Mouse (Mus musculus) Patski (cell line): ENCODE results near the gene Lgals2. TPM values are rescaled to one million over a fixed set of nuclear protein-coding genes. Genes with fewer than 3 reads are reported as not detected.

Experiments
- ATAC-seq: fragments of 100-300 bp; one replicate; pipeline ENCODE4 v1.8.0; 2021
- CTCF ChIA-PET: fragments of 350-600 bp; sonication (Branson Sonifier 250); formaldehyde crosslinking; loops from one replicate; lab custom pipeline; 2022; ENCODE audit warnings: inconsistent platforms; lab: Charles Lee
- POLR2A ChIA-PET: fragments of 350-600 bp; sonication (Branson Sonifier 250); formaldehyde crosslinking; loops from one replicate; lab custom pipeline; 2022; ENCODE audit warnings: antibody characterized with exemption, inconsistent platforms; lab: Charles Lee
- DNase-seq: peaks from one replicate; pipeline ENCODE4 v3.0.0-alpha.2; 2011; ENCODE audit warnings: low read depth, low spot score
- H3K27me3 ChIP-seq: fragments of 371-371 bp; one replicate; pipeline ENCODE4 v1.5.1; 2021
- CTCF ChIP-seq: fragments of 100-300 bp; IDR thresholded peaks from one replicate; pipeline ENCODE4 v1.5.1; 2021
- in situ Hi-C: fragments of 300-500 bp; cut with MboI; formaldehyde crosslinking; loops from 3 replicates; pipeline ENCODE4 v1.11.1; 2018; ENCODE audit warnings: low pct_unique_long_range_greater_than_20kb, mixed read lengths
- polyA plus RNA-seq: library from polyadenylated mRNA; unstranded; gene quantifications from one replicate; pipeline ENCODE4 v1.2.3, GENCODE M21; 2021

The Lgals2 gene
- polyA plus RNA-seq, 1 experiment from 2014 or later = 0.90 TPM

- ATAC-seq = no peak
- ChIA-PET POLR2A (interaction anchor here (0.6 to 2.7 kb wide), 3 partner anchors 13 to 38 kb away, joined by 3 to 27 read pairs (median 5); partner anchors contain the start of gene Gga1), CTCF (interaction anchor here (1.1 to 15.7 kb wide), 3 partner anchors 9 to 23 kb away, joined by 3 to 144 read pairs (median 4); no protein-coding TSS in a partner anchor)
- DNase-seq = no peak
- H3K27me3 ChIP-seq = no peaks in the 10 kb centered on the region
- in situ Hi-C loops = no loop called here
- no peak for TF ChIP-seq CTCF
Measured at GRCm38 (mm10) chr15:78845867-78846266, 9.5 kb downstream of the Lgals2 start.

DNA sequence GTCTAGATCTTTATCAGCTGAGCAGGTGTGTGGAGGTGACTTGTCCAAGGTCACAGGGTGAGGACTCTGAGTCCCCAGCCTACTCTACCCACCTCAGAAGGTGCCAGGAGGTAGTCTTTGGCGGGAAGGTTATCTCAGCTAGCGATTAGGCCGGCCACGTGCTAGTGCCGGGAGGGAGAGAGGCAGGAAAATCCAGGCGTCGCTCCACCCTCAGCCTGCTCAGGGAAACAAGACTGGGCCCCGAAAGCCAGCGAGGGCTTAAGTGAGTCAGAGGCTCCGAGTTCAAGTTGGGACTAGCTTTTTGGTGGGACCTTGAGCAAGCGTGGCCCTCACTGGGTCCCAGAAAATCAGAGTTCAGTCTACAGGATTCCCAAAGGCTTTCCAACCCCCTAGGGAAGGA lies 10.0 kb downstream of the Lgals2 start:
- no peak for DNase-seq
- ATAC-seq = no peak
- TF ChIP-seq CTCF = no peak
- in situ Hi-C loops = no loop called here
- H3K27me3 ChIP-seq = no peaks in the 10 kb centered on the region
- POLR2A ChIA-PET = interaction anchor here (0.6 to 2.7 kb wide), 6 partner anchors 12 to 43 kb away, joined by 3 to 27 read pairs (median 3); partner anchors contain the start of genes Card10 and Gga1
- CTCF ChIA-PET = interaction anchor here (0.9 to 15.7 kb wide), 4 partner anchors 9 to 24 kb away, joined by 3 to 144 read pairs (median 4); no protein-coding TSS in a partner anchor

DNA sequence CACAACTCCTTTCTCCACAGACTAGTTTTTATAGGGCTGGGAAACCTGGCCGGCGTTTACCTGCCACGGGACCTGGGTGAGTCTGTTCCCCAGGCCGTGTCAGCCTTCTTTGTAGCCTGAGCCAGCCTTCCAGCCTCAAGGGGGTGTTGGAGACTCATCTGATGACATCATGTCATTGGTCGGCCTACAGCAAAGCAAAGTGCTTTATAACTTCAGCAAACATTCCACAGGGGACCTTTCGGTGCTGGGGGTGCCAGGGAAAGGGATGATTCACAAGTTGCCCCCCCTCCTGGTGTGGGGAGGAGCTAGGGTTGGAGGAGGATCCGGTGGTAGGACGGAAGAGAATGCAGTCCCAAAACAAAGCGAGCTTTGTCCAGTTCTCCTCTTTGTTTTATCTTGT lies 10.5 kb downstream of the Lgals2 start:
- DNase-seq (peak; percentile 94), ATAC-seq (peak; percentile 44)
- no peaks in the 10 kb centered on the region for H3K27me3 ChIP-seq
- in situ Hi-C loops = no loop called here
- ChIA-PET CTCF (interaction anchor here (0.9 to 15.7 kb wide), 4 partner anchors 8 to 24 kb away, joined by 3 to 144 read pairs (median 4); no protein-coding TSS in a partner anchor), POLR2A (interaction anchor here (0.8 to 2.7 kb wide), 6 partner anchors 12 to 42 kb away, joined by 3 to 27 read pairs (median 3); partner anchors contain the start of gene Card10)
- TF ChIP-seq CTCF = no peak

- in situ Hi-C loops = no loop called here
- no peaks in the 10 kb centered on the region for H3K27me3 ChIP-seq
- ATAC-seq (no peak), DNase-seq (no peak)
- ChIA-PET CTCF (interaction anchor here (15.7 kb wide), 1 partner anchor 15 kb away, joined by 144 read pairs; no protein-coding TSS in a partner anchor), POLR2A (interaction anchor here (1.3 to 2.7 kb wide), 2 partner anchors 11 to 17 kb away, joined by 4 to 27 read pairs; no protein-coding TSS in a partner anchor)
- no peak for TF ChIP-seq CTCF
Measured at GRCm38 (mm10) chr15:78843581-78844469, 11.5 kb downstream of the Lgals2 start.

DNA sequence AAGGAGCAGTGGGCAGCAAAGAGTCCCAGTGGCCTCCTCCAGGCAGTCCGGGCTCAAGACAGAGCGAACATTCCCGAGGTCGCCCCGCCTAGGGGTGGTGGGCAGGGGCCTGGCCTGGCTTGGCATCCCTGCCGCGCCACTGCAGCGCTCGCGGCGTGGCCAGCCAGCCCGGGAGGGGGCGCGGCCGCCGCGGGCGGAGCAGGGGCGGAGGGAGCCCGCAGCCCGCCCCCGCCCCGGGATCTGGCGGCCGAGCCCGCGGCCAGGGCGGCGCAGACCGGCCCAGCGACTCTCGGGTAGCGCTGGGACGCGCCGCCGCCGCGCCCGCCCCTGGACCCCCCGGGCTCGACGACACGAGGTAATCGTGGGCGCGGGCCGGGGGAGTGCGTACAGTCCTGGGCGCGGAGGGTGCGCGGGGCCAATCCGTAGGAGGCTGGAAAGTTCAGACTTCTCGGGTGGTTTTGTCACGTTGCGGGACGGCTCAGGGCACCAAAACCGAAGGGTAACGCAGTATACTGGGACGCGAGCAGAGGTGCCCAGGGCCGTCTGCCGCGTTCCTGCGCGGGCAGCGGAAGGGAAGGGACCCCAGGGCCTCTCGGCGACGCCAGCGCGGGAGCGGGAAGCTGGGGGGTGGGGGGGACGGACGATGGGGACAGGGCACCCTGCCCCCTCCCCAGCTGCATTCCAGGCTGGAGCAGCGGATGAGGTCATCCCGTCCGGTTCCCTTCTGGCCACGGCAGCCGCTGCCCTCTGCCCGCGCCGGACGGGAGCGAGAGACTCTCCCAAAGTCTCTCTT lies 12.8 kb downstream of the Lgals2 start, which contains the start of gene Cdc42ep1:
TSS of gene Cdc42ep1 (plus strand) at position 254 of the 793 bp plus-strand sequence.
- POLR2A ChIA-PET = interaction anchor here (3.0 kb wide), 1 partner anchor 10 kb away, joined by 12 read pairs; no protein-coding TSS in a partner anchor
- no peak for TF ChIP-seq CTCF
- in situ Hi-C loops = no loop called here
- no peaks in the 10 kb centered on the region for H3K27me3 ChIP-seq
- ATAC-seq (peak; percentile 45), DNase-seq (no peak)
- CTCF ChIA-PET = no interaction called here

DNA sequence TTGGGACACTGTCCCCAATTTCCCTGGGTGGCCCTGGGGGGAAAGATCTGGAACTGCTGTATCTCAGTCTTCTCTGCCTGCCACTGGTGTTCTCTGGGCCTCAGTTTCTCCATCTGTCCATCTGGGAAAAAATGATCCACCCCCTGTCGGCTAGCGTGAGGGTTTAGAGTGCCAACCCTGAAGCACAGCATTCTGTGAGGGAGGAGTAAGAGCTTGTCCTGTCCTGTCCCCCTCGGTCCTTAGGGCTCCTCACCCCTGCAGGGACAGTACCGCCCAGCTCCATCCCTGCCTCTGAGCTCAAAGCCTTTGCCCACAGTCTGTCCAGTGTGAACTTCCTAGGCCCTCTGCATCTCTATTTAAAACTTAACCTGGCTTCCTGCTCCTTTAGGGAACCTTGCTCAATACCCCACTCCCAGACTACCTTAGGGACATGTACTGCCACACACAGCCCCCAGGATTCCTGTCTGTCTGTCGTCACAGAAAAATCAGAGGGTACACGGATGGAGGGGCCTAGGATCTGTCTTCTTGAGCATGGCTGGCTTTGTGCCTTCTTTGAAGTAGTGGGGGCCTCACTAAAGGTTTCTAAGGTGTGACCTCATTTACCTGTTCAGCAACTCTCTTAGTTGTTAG lies 14.1 kb downstream of the Lgals2 start:
- no peak for DNase-seq
- no peak for TF ChIP-seq CTCF
- ATAC-seq = no peak
- in situ Hi-C loops = no loop called here
- ChIA-PET POLR2A (interaction anchor here (3.0 kb wide), 1 partner anchor 9 kb away, joined by 12 read pairs; no protein-coding TSS in a partner anchor), CTCF (interaction anchor here (1.2 kb wide), 1 partner anchor 14 kb away, joined by 3 read pairs; no protein-coding TSS in a partner anchor)
- no peaks in the 10 kb centered on the region for H3K27me3 ChIP-seq

- no peaks in the 10 kb centered on the region for H3K27me3 ChIP-seq
- DNase-seq (no peak), ATAC-seq (no peak)
- TF ChIP-seq CTCF = no peak
- in situ Hi-C loops = no loop called here
- ChIA-PET POLR2A (interaction anchor here (3.0 kb wide), 1 partner anchor 8 kb away, joined by 12 read pairs; no protein-coding TSS in a partner anchor), CTCF (interaction anchor here (1.2 kb wide), 1 partner anchor 14 kb away, joined by 3 read pairs; no protein-coding TSS in a partner anchor)
Measured at GRCm38 (mm10) chr15:78840751-78841150, 14.6 kb downstream of the Lgals2 start.

DNA sequence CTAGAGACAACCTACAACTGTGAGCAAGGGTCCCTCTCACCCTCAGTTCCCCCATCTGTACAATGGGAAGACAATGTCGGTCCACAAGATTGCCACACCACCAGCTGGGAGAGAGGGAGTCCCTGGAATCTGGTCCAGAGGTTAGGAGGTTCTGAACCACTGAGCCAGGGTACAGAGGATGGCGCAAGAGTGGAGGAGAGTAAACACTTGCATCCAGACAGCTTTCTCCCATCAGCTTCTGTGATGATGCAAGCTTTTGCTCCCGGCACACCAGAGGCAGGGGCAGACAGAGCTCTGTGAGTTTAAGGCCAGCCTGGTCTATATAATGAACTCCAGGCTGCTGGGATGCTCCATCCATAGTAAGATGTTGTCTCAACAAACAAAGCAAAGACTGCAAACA lies 15.1 kb downstream of the Lgals2 start:
- in situ Hi-C loops = no loop called here
- ChIA-PET CTCF (interaction anchor here (1.2 kb wide), 1 partner anchor 13 kb away, joined by 3 read pairs; no protein-coding TSS in a partner anchor), POLR2A (interaction anchor here (3.0 kb wide), 1 partner anchor 8 kb away, joined by 12 read pairs; no protein-coding TSS in a partner anchor)
- ATAC-seq (no peak), DNase-seq (no peak)
- no peak for TF ChIP-seq CTCF
- H3K27me3 ChIP-seq = no peaks in the 10 kb centered on the region

DNA sequence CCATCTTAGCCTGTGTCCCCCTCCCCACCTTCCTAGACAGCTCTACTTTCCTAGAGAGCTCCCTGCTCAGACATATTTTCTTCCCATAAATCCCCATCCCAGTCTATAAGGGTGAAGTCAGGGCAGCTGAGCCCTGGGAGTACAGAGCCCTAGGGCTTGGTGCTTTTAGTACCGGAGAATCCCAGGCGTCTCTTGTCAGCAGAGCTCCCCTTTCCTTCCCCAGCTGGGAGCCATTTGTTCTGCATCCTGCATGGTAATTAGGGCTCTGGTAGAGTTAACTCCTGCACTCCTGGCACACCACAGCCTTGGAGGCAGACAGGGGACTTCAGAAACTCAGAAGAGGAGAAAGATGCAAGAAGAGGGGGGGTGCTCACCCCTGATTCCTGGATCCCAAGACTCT lies 15.6 kb downstream of the Lgals2 start:
- no peak for TF ChIP-seq CTCF
- H3K27me3 ChIP-seq = no peaks in the 10 kb centered on the region
- in situ Hi-C loops = no loop called here
- ATAC-seq (no peak), DNase-seq (no peak)
- ChIA-PET CTCF (interaction anchor here (0.9 to 1.2 kb wide), 3 partner anchors 8 to 13 kb away, joined by 3 read pairs; no protein-coding TSS in a partner anchor), POLR2A (no interaction called here)
